ENCODE assay signal across 26 mouse cellular contexts in the genomic region with DNA sequence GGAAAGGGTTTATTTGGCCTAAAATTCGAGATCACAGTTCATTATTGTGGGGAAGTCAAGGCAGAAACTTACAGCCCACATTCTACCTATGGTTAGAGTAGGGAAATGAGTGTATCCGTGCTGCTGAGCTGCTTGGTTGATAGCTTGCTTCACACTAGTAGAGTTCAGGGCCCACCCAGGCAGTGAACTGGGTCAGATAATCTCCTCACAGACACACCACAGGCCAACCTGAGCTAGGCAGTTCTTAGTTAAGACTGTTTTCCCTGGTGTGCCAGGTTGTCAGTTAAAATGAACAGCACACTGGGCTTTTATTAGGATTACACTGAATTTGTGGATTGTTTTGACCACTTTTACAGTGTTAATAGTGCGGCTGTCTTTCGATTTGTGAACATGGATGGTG. TPM values are rescaled to one million over a fixed set of nuclear protein-coding genes. Genes with fewer than 3 reads are reported as not detected.
DNase-seq lines count a peak whose midpoint lies in the region; ATAC-seq and TF ChIP-seq lines count a peak whose summit lies in the region.
"Had no signal": no experiment of that assay in that cellular context is flagged by ENCODE, and none has a peak within 500 bp of the region (broad histone marks: within the 10 kb centered on the region; RNA-seq: fewer than 3 reads in every experiment).

No protein-coding gene starts in this region.

- H3K4me2 ChIP-seq in heart, postnatal 0 days (ENCODE audit: low read depth, low read length): no peak overlapping the region
- H3K4me2 ChIP-seq in liver, embryonic 13.5 days: no peak overlapping the region
- no peak overlapping the region for H3K4me2 ChIP-seq in hindbrain, embryonic 13.5 days
- H3K4me2 ChIP-seq: kidney, embryonic 15.5 days; limb, embryonic 12.5 days; midbrain, embryonic 13.5 days had no signal

- peak overlapping the region; percentile 32; the same call in 1 of the 2 replicates for H3K27ac ChIP-seq in heart, postnatal 0 days (ENCODE audit: low read depth)
- no peak overlapping the region for H3K27ac ChIP-seq in liver, embryonic 13.5 days
- no peak overlapping the region for H3K27ac ChIP-seq in hindbrain, embryonic 13.5 days
- H3K27ac ChIP-seq in cerebellum, adult 2 months (ENCODE audit: insufficient read depth, low read length): no peak overlapping the region
- H3K27ac ChIP-seq: hindbrain, embryonic 10.5 days; hindbrain, postnatal 0 days; kidney, embryonic 15.5 days; macrophage; midbrain, embryonic 13.5 days had no signal

- intact Hi-C loops in heart, postnatal 25 days (cut with DNase I): no loop called here

- TF ChIP-seq POLR2A in cerebellum, adult 2 months (IDR thresholded peaks at IDR 0.05; ENCODE audit: borderline replicate concordance, insufficient read depth, low read length): no peak

- no peaks in the 10 kb centered on the region for H3K36me3 ChIP-seq in heart, postnatal 0 days (replicated peaks; ENCODE audit: control insufficient read depth, insufficient read depth, low read length)
- H3K36me3 ChIP-seq in liver, embryonic 13.5 days: no peaks in the 10 kb centered on the region
- H3K36me3 ChIP-seq in hindbrain, embryonic 13.5 days: no peaks in the 10 kb centered on the region; the same call in 1 of the 2 replicates
- H3K36me3 ChIP-seq: kidney, embryonic 15.5 days; midbrain, embryonic 13.5 days had no signal

- no peak overlapping the region for H3K9ac ChIP-seq in heart, postnatal 0 days (replicated peaks; ENCODE audit: low read depth, low read length)
- no peak overlapping the region for H3K9ac ChIP-seq in liver, embryonic 13.5 days
- no peak overlapping the region for H3K9ac ChIP-seq in hindbrain, embryonic 13.5 days
- H3K9ac ChIP-seq: kidney, embryonic 15.5 days; limb, embryonic 12.5 days; midbrain, embryonic 13.5 days had no signal

- no peaks in the 10 kb centered on the region for H3K27me3 ChIP-seq in heart, postnatal 0 days (ENCODE audit: control insufficient read depth, insufficient read depth, low read length)
- no peaks in the 10 kb centered on the region for H3K27me3 ChIP-seq in liver, embryonic 13.5 days
- no peaks in the 10 kb centered on the region for H3K27me3 ChIP-seq in hindbrain, embryonic 13.5 days
- no peaks in the 10 kb centered on the region for H3K27me3 ChIP-seq in cerebellum, adult 2 months (ENCODE audit: control insufficient read depth, insufficient read depth, low read length)
- H3K27me3 ChIP-seq: CH12.LX; kidney, embryonic 15.5 days; limb, embryonic 12.5 days; midbrain, embryonic 13.5 days had no signal

- no peak for ATAC-seq in heart, postnatal 0 days (ENCODE audit: insufficient read depth, low read depth)
- peak; percentile 96 for ATAC-seq in liver, embryonic 13.5 days (ENCODE audit: low read depth)
- ATAC-seq in megakaryocyte-erythroid progenitor cell, adult 5-6 weeks (replicated peaks; ENCODE audit: low FRiP score, low TSS enrichment, poor library complexity, severe bottlenecking): peak; percentile 91
- no peak for ATAC-seq in hindbrain, embryonic 13.5 days (ENCODE audit: low FRiP score)
- ATAC-seq: forebrain, embryonic 14.5 days; hindbrain, postnatal 0 days; midbrain, embryonic 13.5 days had no signal

- no peak for DNase-seq in heart, postnatal 0 days (ENCODE audit: low spot score)
- DNase-seq in heart, postnatal 25 days (ENCODE audit: low spot score): no peak
- DNase-seq in c-Kit-positive CD71-positive TER-119-positive erythroid progenitor cells, embryonic 14.5 days (ENCODE audit: low spot score): peak; percentile 44
- peak; percentile 48 for DNase-seq in liver, embryonic 13.5 days
- no peak for DNase-seq in cerebellum, adult 2 months
- DNase-seq: adrenal gland, adult 2 months; cerebellum, adult 9-10 months; gastrocnemius, postnatal 14 days; heart, adult 2 months; kidney, adult 11 months; kidney, postnatal 36 days; layer of hippocampus, postnatal 36 days; lung, adult 2 months; right cerebral cortex, postnatal 14 days; spleen, adult 18-20 months had no signal

- H3K4me1 ChIP-seq in heart, postnatal 0 days (ENCODE audit: control insufficient read depth, insufficient read depth): peaks cover 56% of the 10 kb centered on the region
- H3K4me1 ChIP-seq in liver, embryonic 13.5 days (replicated peaks): peaks cover 43% of the 10 kb centered on the region
- 0 out of 2 replicates have a peak, but pooled peaks cover 3% of the 10 kb centered on the region for H3K4me1 ChIP-seq in hindbrain, embryonic 13.5 days (replicated peaks)
- H3K4me1 ChIP-seq in cerebellum, adult 2 months (ENCODE audit: control insufficient read depth, insufficient read depth, low read length): peaks cover 3% of the 10 kb centered on the region; the same call in 1 of the 2 replicates

- H3K9me3 ChIP-seq in heart, postnatal 0 days (replicated peaks; ENCODE audit: control insufficient read depth, low read length): no peaks in the 10 kb centered on the region
- no peaks in the 10 kb centered on the region for H3K9me3 ChIP-seq in liver, embryonic 13.5 days (replicated peaks)
- H3K9me3 ChIP-seq in hindbrain, embryonic 13.5 days: no peaks in the 10 kb centered on the region
- H3K9me3 ChIP-seq: G1E; hindbrain, embryonic 10.5 days; kidney, embryonic 15.5 days; limb, embryonic 12.5 days; midbrain, embryonic 13.5 days had no signal

- WGBS in heart, postnatal 0 days: 71% methylated on average over 4 of the region's 4 CpGs
- WGBS in liver, embryonic 13.5 days (ENCODE audit: insufficient replicate concordance): 51% methylated on average over 4 of the region's 4 CpGs
- 86% methylated on average over 4 of the region's 4 CpGs for WGBS in hindbrain, embryonic 13.5 days
- 85% methylated on average over 4 of the region's 4 CpGs for WGBS in cerebellum, adult 2 months

- TF ChIP-seq CTCF in heart, postnatal 0 days (IDR thresholded peaks at IDR 0.05; ENCODE audit: low read depth): no peak
- no peak for TF ChIP-seq CTCF in cerebellum, adult 2 months (IDR thresholded peaks at IDR 0.05; ENCODE audit: borderline replicate concordance, insufficient read depth, low read depth, low read length)

- TF ChIP-seq EP300 in heart, postnatal 0 days (IDR thresholded peaks at IDR 0.05; ENCODE audit: low read depth): no peak

- H3K4me3 ChIP-seq in heart, postnatal 0 days (ENCODE audit: low read depth, low read length): no peak overlapping the region
- H3K4me3 ChIP-seq in liver, embryonic 13.5 days (replicated peaks): no peak overlapping the region
- H3K4me3 ChIP-seq in hindbrain, embryonic 13.5 days: no peak overlapping the region
- no peak overlapping the region for H3K4me3 ChIP-seq in cerebellum, adult 2 months (replicated peaks; ENCODE audit: insufficient read depth, low read depth, low read length)
- H3K4me3 ChIP-seq: heart, adult 2 months; hindbrain, embryonic 10.5 days; kidney, embryonic 15.5 days; limb, embryonic 12.5 days; midbrain, embryonic 13.5 days had no signal

RNA-seq across cellular contexts. Expression of a gene that starts 9.3 kb away (rescaled TPM):
- 82.4 and 86.6 TPM in 2 replicates for total RNA-seq in heart, postnatal 0 days (2014; rRNA removed; ENCODE audit: low replicate concordance)
- polyA plus RNA-seq in heart, postnatal 0 days (2015; fragmentation: Nextera tagmentation; extraction: Ambion mirVana): 62.6 and 73.9 TPM in 2 replicates
- total RNA-seq in heart, postnatal 25 days (2021): 10 to 100 TPM; 82.4 to 91.7 TPM
- polyA plus RNA-seq in liver, embryonic 13.5 days (2015; fragmentation: Nextera tagmentation; extraction: Ambion mirVana): 20.8 and 25.2 TPM in 2 replicates
- 15.9 and 31.8 TPM in 2 replicates for total RNA-seq in megakaryocyte-erythroid progenitor cell, adult 5-6 weeks (2014; fragmentation: Nextera tagmentation)
- 54.7 and 56.0 TPM in 2 replicates for total RNA-seq in megakaryocyte-erythroid progenitor cell, adult 5-6 weeks (2017)
- 42.3 and 45.9 TPM in 2 replicates for polyA plus RNA-seq in hindbrain, embryonic 13.5 days (2015; fragmentation: Nextera tagmentation; extraction: Ambion mirVana)
- 62.8 and 63.1 TPM in 2 replicates for polyA plus RNA-seq in cerebellum, adult 2 months (2012; rRNA removed)

Comparison
In these comparisons a context has a peak if more than half of its experiments do, and no peak if none do; other contexts are left out.
1. ATAC-seq: peak in liver, embryonic 13.5 days (single experiment) and megakaryocyte-erythroid progenitor cell, adult 5-6 weeks (single experiment); none in heart, postnatal 0 days (single experiment) and hindbrain, embryonic 13.5 days (single experiment).
2. DNase-seq: peak in c-Kit-positive CD71-positive TER-119-positive erythroid progenitor cells, embryonic 14.5 days (single experiment) and liver, embryonic 13.5 days (single experiment); none in heart, postnatal 0 days (single experiment), heart, postnatal 25 days (single experiment) and cerebellum, adult 2 months (0 of 2).